Mouse (Mus musculus): ENCODE measurements around the gene Abca1.

- TF ChIP-seq CTCF (IDR thresholded peaks at IDR 0.05; ENCODE audit: low read depth) (no peak), EP300 (IDR thresholded peaks at IDR 0.05; ENCODE audit: low read depth) (no peak)
These were observed 18.0 kb upstream of the Abca1 start for GRCm38 (mm10) chr4:53177696-53178095.
